Mouse (Mus musculus) testis, adult 2 months (tissue): ENCODE measurements at regions not wholly inside any gene's neighbourhood (a gene's known extent, or its start where the extent isn't known, plus 50 kb on each side); places are given as distances from the start of the nearest gene placed in this dataset.

ENCODE experiments used
- CTCF ChIP-seq: fragments of 200-500 bp; IDR thresholded peaks from 2 replicates; pipeline ENCODE4 v1.5.1; 2012; ENCODE audit warnings: low read depth, mild to moderate bottlenecking, inconsistent platforms, low read length, moderate library complexity; ENCODE audit not compliant: control insufficient read depth, insufficient read depth, insufficient replicate concordance
- POLR2A ChIP-seq: fragments of 200-500 bp; IDR thresholded peaks from 2 replicates; pipeline ENCODE4 v1.6.1; 2012; ENCODE audit warnings: low read depth, mild to moderate bottlenecking, inconsistent platforms, low read length, moderate library complexity; ENCODE audit not compliant: control insufficient read depth

GRCm38 (mm10) chr6:5634222-5634621 is 91.2 kb upstream of the Dync1i1 start:
- TF ChIP-seq POLR2A (no peak), CTCF (no peak)
